Mouse (Mus musculus) kidney, embryonic 15.5 days (tissue): Measurements from ENCODE around the gene Chmp2b. TPM values are rescaled to one million over a fixed set of nuclear protein-coding genes. Genes with fewer than 3 reads are reported as not detected.

Source experiments
- ATAC-seq: fragments of 200-750 bp; cut with Nextera tagmentation; replicated peaks from 2 replicates; pipeline ENCODE4 v1.8.0; 2017; ENCODE audit warnings: moderate TSS enrichment; ENCODE audit not compliant: low FRiP score
- H3K27ac ChIP-seq: fragments of 300-500 bp; sonication (generic); 2 replicates; pipeline ENCODE4 v1.5.1; 2015; ENCODE audit warnings: mild to moderate bottlenecking, inconsistent platforms
- H3K27me3 ChIP-seq: fragments of 300-500 bp; sonication (generic); 2 replicates; pipeline ENCODE4 v1.6.1; 2015; ENCODE audit warnings: inconsistent platforms
- H3K36me3 ChIP-seq: fragments of 300-500 bp; sonication (generic); 2 replicates; pipeline ENCODE4 v1.6.1; 2015; ENCODE audit warnings: inconsistent platforms
- H3K4me1 ChIP-seq: fragments of 300-500 bp; sonication (generic); 2 replicates; pipeline ENCODE4 v1.6.1; 2015; ENCODE audit warnings: inconsistent platforms
- H3K4me2 ChIP-seq: fragments of 300-500 bp; sonication (generic); 2 replicates; pipeline ENCODE4 v1.6.1; 2015; ENCODE audit warnings: moderate library complexity, mild to moderate bottlenecking, inconsistent platforms
- H3K4me3 ChIP-seq: fragments of 300-500 bp; sonication (generic); replicated peaks from 2 replicates; pipeline ENCODE4 v1.5.1; 2015; ENCODE audit warnings: mild to moderate bottlenecking, inconsistent platforms
- H3K9ac ChIP-seq: fragments of 300-500 bp; sonication (generic); 2 replicates; pipeline ENCODE4 v1.6.1; 2015; ENCODE audit warnings: mild to moderate bottlenecking, inconsistent platforms
- H3K9me3 ChIP-seq: fragments of 300-500 bp; sonication (generic); replicated peaks from 2 replicates; pipeline ENCODE4 v1.6.1; 2016; ENCODE audit warnings: inconsistent platforms
- WGBS: fragments of 180-500 bp; shearing (Covaris S2); methylation state at CpG from one replicate; pipeline ENCODE4 v1.1.7; 2015; ENCODE audit warnings: mixed read lengths; 5-methylcytosine and 5-hydroxymethylcytosine counted together
- polyA plus RNA-seq: library from polyadenylated mRNA; unstranded; fragments of >200 nt; fragmentation: Nextera tagmentation; extraction: Ambion mirVana; gene quantifications from 2 replicates; pipeline ENCODE4 v1.2.1, GENCODE M21; 2015

Gene Chmp2b
- polyA plus RNA-seq, 1 experiment from 2014 or later: 87.6 TPM

GRCm38 (mm10) chr16:65559591-65559990 lies 2.9 kb downstream of the Chmp2b start:
- peaks cover 14% of the 10 kb centered on the region for H3K4me1 ChIP-seq
- WGBS: 86% methylated on average over 2 of the region's 2 CpGs
- H3K4me2 ChIP-seq: no peak overlapping the region
- H3K27me3 ChIP-seq: no peaks in the 10 kb centered on the region
- H3K9ac ChIP-seq: no peak overlapping the region
- H3K4me3 ChIP-seq: no peak overlapping the region
- ATAC-seq: peak; percentile 16; the same call in 1 of the 2 replicates
- H3K9me3 ChIP-seq: no peaks in the 10 kb centered on the region
- H3K27ac ChIP-seq: peak overlapping the region; percentile 19; the same call in 1 of the 2 replicates
- H3K36me3 ChIP-seq: no peaks in the 10 kb centered on the region

GRCm38 (mm10) chr16:65557369-65557768 lies 5.2 kb downstream of the Chmp2b start:
- Histone ChIP-seq H3K4me2 (no peak overlapping the region), H3K9me3 (no peaks in the 10 kb centered on the region), H3K4me1 (peaks cover 15% of the 10 kb centered on the region), H3K9ac (no peak overlapping the region), H3K4me3 (no peak overlapping the region), H3K27ac (no peak overlapping the region), H3K27me3 (no peaks in the 10 kb centered on the region), H3K36me3 (no peaks in the 10 kb centered on the region)
- WGBS: 65% methylated on average over 5 of the region's 5 CpGs
- ATAC-seq: no peak

GRCm38 (mm10) chr16:65554267-65554666 lies 8.3 kb downstream of the Chmp2b start:
- 57% methylated on average over 5 of the region's 5 CpGs for WGBS
- no peak overlapping the region for H3K9ac ChIP-seq
- H3K36me3 ChIP-seq: peaks cover 4% of the 10 kb centered on the region; the same call in 1 of the 2 replicates
- ATAC-seq: peak; percentile 18; the same call in 1 of the 2 replicates
- no peaks in the 10 kb centered on the region for H3K27me3 ChIP-seq
- H3K9me3 ChIP-seq: no peaks in the 10 kb centered on the region
- no peak overlapping the region for H3K4me3 ChIP-seq
- H3K27ac ChIP-seq: peak overlapping the region; percentile 64
- H3K4me2 ChIP-seq: no peak overlapping the region
- H3K4me1 ChIP-seq: 0 out of 2 replicates have a peak, but pooled peaks cover 6% of the 10 kb centered on the region

GRCm38 (mm10) chr16:65550814-65551213 lies 11.7 kb downstream of the Chmp2b start:
- no peak overlapping the region for H3K27ac ChIP-seq
- no peaks in the 10 kb centered on the region for H3K27me3 ChIP-seq
- 0 out of 2 replicates have a peak, but pooled peaks cover 5% of the 10 kb centered on the region for H3K4me1 ChIP-seq
- 87% methylated on average over 13 of the region's 13 CpGs for WGBS
- no peaks in the 10 kb centered on the region for H3K9me3 ChIP-seq
- no peak overlapping the region for H3K4me3 ChIP-seq
- no peak for ATAC-seq
- H3K4me2 ChIP-seq: no peak overlapping the region
- no peak overlapping the region for H3K9ac ChIP-seq
- peaks cover 13% of the 10 kb centered on the region for H3K36me3 ChIP-seq

- no peak overlapping the region for H3K9ac ChIP-seq
- H3K4me2 ChIP-seq: no peak overlapping the region
- H3K27ac ChIP-seq: no peak overlapping the region
- ATAC-seq: no peak
- H3K4me3 ChIP-seq: no peak overlapping the region
- H3K9me3 ChIP-seq: no peaks in the 10 kb centered on the region
- 86% methylated on average over 7 of the region's 7 CpGs for WGBS
- H3K4me1 ChIP-seq: 0 out of 2 replicates have a peak, but pooled peaks cover under 1% of the 10 kb centered on the region
- no peaks in the 10 kb centered on the region for H3K27me3 ChIP-seq
- peaks cover 29% of the 10 kb centered on the region for H3K36me3 ChIP-seq
Observed at GRCm38 (mm10) chr16:65548960-65549359, 13.6 kb downstream of the Chmp2b start.

DNA sequence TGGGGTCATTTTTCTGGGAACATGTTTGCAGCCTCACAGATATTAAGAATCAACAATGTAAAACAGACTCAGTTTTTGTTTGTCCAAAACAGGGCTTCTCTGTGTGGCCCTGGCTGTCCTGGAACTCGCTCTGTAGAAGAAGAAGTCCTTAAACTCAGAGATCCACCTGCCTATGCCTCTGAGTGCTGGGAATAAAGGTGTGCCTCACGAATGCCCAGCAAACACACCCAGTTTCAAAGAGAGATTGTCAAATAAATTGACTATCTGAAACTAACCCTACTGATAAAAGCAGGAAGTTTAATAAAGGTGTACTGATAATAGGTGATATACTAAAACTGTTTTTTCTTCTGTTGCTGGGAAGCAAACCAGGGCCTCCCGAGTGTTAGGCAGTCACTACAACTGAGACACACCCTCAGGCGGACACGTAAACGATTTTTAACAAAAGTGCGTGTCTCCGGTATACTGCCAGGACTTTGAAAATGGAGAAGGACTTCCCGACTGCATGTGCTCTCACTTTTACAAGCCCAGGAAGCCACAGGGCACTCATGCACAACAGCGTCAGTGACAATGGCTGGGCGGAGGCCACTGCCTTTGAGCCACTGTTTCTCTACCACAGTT lies 18.7 kb downstream of the Chmp2b start:
- Histone ChIP-seq H3K4me1 (no peaks in the 10 kb centered on the region), H3K36me3 (peaks cover 59% of the 10 kb centered on the region), H3K4me2 (no peak overlapping the region), H3K27ac (no peak overlapping the region), H3K27me3 (no peaks in the 10 kb centered on the region), H3K9me3 (no peaks in the 10 kb centered on the region), H3K9ac (no peak overlapping the region), H3K4me3 (no peak overlapping the region)
- 77% methylated on average over 11 of the region's 11 CpGs for WGBS
- ATAC-seq: no peak

GRCm38 (mm10) chr16:65533315-65533999 lies 29.1 kb downstream of the Chmp2b start:
- H3K9ac ChIP-seq: no peak overlapping the region
- no peak overlapping the region for H3K4me2 ChIP-seq
- H3K4me1 ChIP-seq: no peaks in the 10 kb centered on the region
- H3K9me3 ChIP-seq: no peaks in the 10 kb centered on the region
- WGBS: 30% methylated on average over 12 of the region's 12 CpGs
- no peak for ATAC-seq
- 0 out of 2 replicates have a peak, but pooled peaks cover 4% of the 10 kb centered on the region for H3K36me3 ChIP-seq
- H3K4me3 ChIP-seq: no peak overlapping the region
- H3K27me3 ChIP-seq: no peaks in the 10 kb centered on the region
- no peak overlapping the region for H3K27ac ChIP-seq

- Histone ChIP-seq H3K4me1 (no peaks in the 10 kb centered on the region), H3K4me3 (no peak overlapping the region), H3K9me3 (no peaks in the 10 kb centered on the region), H3K4me2 (no peak overlapping the region), H3K27ac (no peak overlapping the region), H3K27me3 (no peaks in the 10 kb centered on the region), H3K36me3 (no peaks in the 10 kb centered on the region), H3K9ac (no peak overlapping the region)
- no peak for ATAC-seq
- WGBS: 64% methylated on average over 8 of the region's 8 CpGs
Observed at GRCm38 (mm10) chr16:65531663-65532062, 30.9 kb downstream of the Chmp2b start.

- 14% methylated on average over 5 of the region's 5 CpGs for WGBS
- Histone ChIP-seq H3K36me3 (no peaks in the 10 kb centered on the region), H3K4me3 (no peak overlapping the region), H3K4me2 (no peak overlapping the region), H3K27ac (no peak overlapping the region), H3K4me1 (no peaks in the 10 kb centered on the region), H3K27me3 (no peaks in the 10 kb centered on the region), H3K9me3 (no peaks in the 10 kb centered on the region), H3K9ac (no peak overlapping the region)
- ATAC-seq: no peak
Observed at GRCm38 (mm10) chr16:65529589-65529988, 32.9 kb downstream of the Chmp2b start.

GRCm38 (mm10) chr16:65526695-65527094 lies 35.8 kb downstream of the Chmp2b start:
- no peak overlapping the region for H3K4me3 ChIP-seq
- H3K36me3 ChIP-seq: no peaks in the 10 kb centered on the region
- 94% methylated on average over 5 of the region's 5 CpGs for whole genome bisulfite sequencing
- H3K9ac ChIP-seq: no peak overlapping the region
- no peak overlapping the region for H3K4me2 ChIP-seq
- ATAC-seq: no peak
- no peaks in the 10 kb centered on the region for H3K9me3 ChIP-seq
- H3K4me1 ChIP-seq: no peaks in the 10 kb centered on the region
- H3K27ac ChIP-seq: no peak overlapping the region
- H3K27me3 ChIP-seq: no peaks in the 10 kb centered on the region

DNA sequence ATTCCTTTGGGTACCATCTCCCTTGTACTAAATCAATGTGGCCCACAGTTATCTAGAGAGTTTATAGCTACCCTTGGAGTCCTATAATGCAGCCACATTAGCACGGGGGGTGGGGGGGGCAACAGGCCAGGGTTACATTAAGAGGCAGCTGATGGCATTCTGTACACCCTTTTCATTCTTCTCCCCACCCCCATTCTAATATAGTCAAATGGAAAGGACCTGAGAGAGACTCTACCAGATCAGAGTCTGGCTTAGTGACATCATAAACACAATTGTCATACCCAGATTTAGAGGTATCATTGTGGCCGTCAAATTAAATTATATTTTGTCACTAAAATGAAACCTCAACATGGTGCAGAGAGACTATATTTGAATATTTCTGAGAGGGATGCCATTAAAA lies 36.5 kb downstream of the Chmp2b start:
- no peak overlapping the region for H3K27ac ChIP-seq
- H3K9ac ChIP-seq: no peak overlapping the region
- no peak overlapping the region for H3K4me2 ChIP-seq
- no peaks in the 10 kb centered on the region for H3K27me3 ChIP-seq
- H3K9me3 ChIP-seq: no peaks in the 10 kb centered on the region
- no peak overlapping the region for H3K4me3 ChIP-seq
- H3K36me3 ChIP-seq: no peaks in the 10 kb centered on the region
- ATAC-seq: no peak
- WGBS: 92% methylated on average over 2 of the region's 2 CpGs
- no peaks in the 10 kb centered on the region for H3K4me1 ChIP-seq

GRCm38 (mm10) chr16:65520211-65520610 lies 42.3 kb downstream of the Chmp2b start, which contains the start of gene Pou1f1:
Gene Pou1f1 (plus strand): TSS chr16:65520511.
- H3K27ac ChIP-seq: no peak within 1 kb of the TSS
- H3K36me3 ChIP-seq: no peaks in the 10 kb centered on the region
- H3K4me2 ChIP-seq: no peak within 1 kb of the TSS
- H3K4me1 ChIP-seq: no peaks in the 10 kb centered on the region
- ATAC-seq: no peak
- H3K9me3 ChIP-seq: no peaks in the 10 kb centered on the region
- no peaks in the 10 kb centered on the region for H3K27me3 ChIP-seq
- no peak within 1 kb of the TSS for H3K9ac ChIP-seq
- H3K4me3 ChIP-seq: no peak within 1 kb of the TSS
- WGBS: 79% methylated on average over 6 of the region's 6 CpGs
